Mouse (Mus musculus): ENCODE results near the gene 1700102P08Rik. TPM values are rescaled to one million over a fixed set of nuclear protein-coding genes. Genes with fewer than 3 reads are reported as not detected.

Gene 1700102P08Rik
- polyA plus RNA-seq, 3 experiments from 2014 or later, result 0.78 to 2.2 (median 1.0) TPM

Other genes starting within 250 kb of the 1700102P08Rik start
- gene Bsn, start 202.4 kb upstream of the 1700102P08Rik start, polyA plus RNA-seq (2017; shearing (Covaris generic)), result under 1 TPM; 0.09 to 0.59 (median 0.38) TPM
- 1 to 10 TPM; 1.6 to 3.2 (median 2.2) TPM for gene Dag1, start 128.8 kb upstream of the 1700102P08Rik start, polyA plus RNA-seq (2017; shearing (Covaris generic))
- 1 to 10 TPM; 1.2 to 2.6 (median 1.6) TPM for gene Nicn1, start 102.4 kb upstream of the 1700102P08Rik start, polyA plus RNA-seq (2017; shearing (Covaris generic))
- 1 to 10 TPM in 2 of 3 experiments, under 1 TPM in 1; 0.18 to 1.3 (median 1.1) TPM for gene Amt, start 96.0 kb upstream of the 1700102P08Rik start, polyA plus RNA-seq (2017; shearing (Covaris generic))
- gene Rhoa, start 86.7 kb upstream of the 1700102P08Rik start, polyA plus RNA-seq (2017; shearing (Covaris generic)), result 100 to 1,000 TPM; 323 to 459 (median 386) TPM
- gene Tcta, start 86.6 kb upstream of the 1700102P08Rik start, polyA plus RNA-seq (2017; shearing (Covaris generic)), result 10 to 100 TPM in 2 of 3 experiments, 1 to 10 TPM in 1; 9.6 to 17.6 (median 14.8) TPM
- gene Gpx1, start 53.9 kb upstream of the 1700102P08Rik start, polyA plus RNA-seq (2017; shearing (Covaris generic)), result 100 to 1,000 TPM; 489 to 506 (median 494) TPM
- gene Usp4, start 45.0 kb upstream of the 1700102P08Rik start, polyA plus RNA-seq (2017; shearing (Covaris generic)), result 100 to 1,000 TPM in 2 of 3 experiments, 10 to 100 TPM in 1; 91.3 to 131 (median 111) TPM
- not detected for gene Ccdc36, start 35.7 kb downstream of the 1700102P08Rik start, polyA plus RNA-seq (2017; shearing (Covaris generic))
- gene BC048562, start 43.7 kb downstream of the 1700102P08Rik start, polyA plus RNA-seq (2017; shearing (Covaris generic)), result not detected
- gene Ccdc71, start 67.7 kb downstream of the 1700102P08Rik start, polyA plus RNA-seq (2017; shearing (Covaris generic)), result 10 to 100 TPM; 22.9 to 28.1 (median 27.5) TPM
- 1 to 10 TPM in 2 of 3 experiments, under 1 TPM in 1; 0.94 to 1.9 (median 1.6) TPM for gene Klhdc8b, start 68.8 kb downstream of the 1700102P08Rik start, polyA plus RNA-seq (2017; shearing (Covaris generic))
- under 1 TPM in 2 of 3 experiments, not detected in 1; 0.06 to 0.08 TPM for gene Lamb2, start 86.9 kb downstream of the 1700102P08Rik start, polyA plus RNA-seq (2017; shearing (Covaris generic))
- 10 to 100 TPM; 15.7 to 18.4 (median 18.4) TPM for gene Usp19, start 97.8 kb downstream of the 1700102P08Rik start, polyA plus RNA-seq (2017; shearing (Covaris generic))
- gene Qars, start 114.9 kb downstream of the 1700102P08Rik start, polyA plus RNA-seq (2017; shearing (Covaris generic)), result 100 to 1,000 TPM; 123 to 167 (median 155) TPM
- 10 to 100 TPM; 68.0 to 91.8 (median 70.4) TPM for gene Qrich1, start 124.0 kb downstream of the 1700102P08Rik start, polyA plus RNA-seq (2017; shearing (Covaris generic))
- gene Impdh2, start 167.5 kb downstream of the 1700102P08Rik start, polyA plus RNA-seq (2017; shearing (Covaris generic)), result 100 to 1,000 TPM; 132 to 143 (median 137) TPM
- gene Ndufaf3, start 174.6 kb downstream of the 1700102P08Rik start, polyA plus RNA-seq (2017; shearing (Covaris generic)), result 10 to 100 TPM; 63.9 to 75.7 (median 73.9) TPM
- 10 to 100 TPM; 47.6 to 79.7 (median 68.7) TPM for gene Dalrd3, start 177.1 kb downstream of the 1700102P08Rik start, polyA plus RNA-seq (2017; shearing (Covaris generic))
- gene Wdr6, start 185.9 kb downstream of the 1700102P08Rik start, polyA plus RNA-seq (2017; shearing (Covaris generic)), result 10 to 100 TPM; 25.4 to 32.5 (median 28.0) TPM
- 10 to 100 TPM in 1 of 3 experiments, 1 to 10 TPM in 2; 5.6 to 10.9 (median 7.5) TPM for gene P4htm, start 204.9 kb downstream of the 1700102P08Rik start, polyA plus RNA-seq (2017; shearing (Covaris generic))